Mouse (Mus musculus) lung, adult 2 months (tissue): ENCODE measurements around the gene Ap2b1.

ENCODE experiments used
- CTCF ChIP-seq: fragments of 200-500 bp; IDR thresholded peaks from 2 replicates; pipeline ENCODE4 v1.5.1; 2011; ENCODE audit warnings: mild to moderate bottlenecking, low read length, control low read depth; ENCODE audit not compliant: insufficient read depth
- POLR2A ChIP-seq: fragments of 200-500 bp; IDR thresholded peaks from 2 replicates; pipeline ENCODE4 v1.6.1; 2011; ENCODE audit warnings: low read depth, mild to moderate bottlenecking, control low read depth, low read length, borderline replicate concordance; ENCODE audit errors: extremely low read depth

- no peak for TF ChIP-seq POLR2A
- TF ChIP-seq CTCF: no peak
Observed at GRCm38 (mm10) chr11:83304485-83304884, 5.7 kb downstream of the Ap2b1 start.
